Mouse (Mus musculus): ENCODE data around the gene Ncf4. TPM values are rescaled to one million over a fixed set of nuclear protein-coding genes. Genes with fewer than 3 reads are reported as not detected.

The Ncf4 gene
- polyA plus RNA-seq, 1 experiment from 2014 or later: 4.7 TPM

Small RNA genes within 50 kb of the gene (microRNA-seq; reads per million reads assigned to microRNA genes)
- not detected for gene Mir7676-1 (ENCODE audit: insufficient number of aligned reads)

Other genes with a start within 250 kb of the Ncf4 start
- gene Cacng2, start 124.8 kb upstream of the Ncf4 start, polyA plus RNA-seq (2014; fragmentation: Nextera tagmentation; extraction: Ambion mirVana): 0.56 and 0.75 TPM in 2 replicates
- gene Ift27, start 70.7 kb upstream of the Ncf4 start, polyA plus RNA-seq (2014; fragmentation: Nextera tagmentation; extraction: Ambion mirVana): 142 and 145 TPM in 2 replicates
- not detected in 2 replicates for gene Pvalb, start 38.4 kb upstream of the Ncf4 start, polyA plus RNA-seq (2014; fragmentation: Nextera tagmentation; extraction: Ambion mirVana)
- 0.17 and 0.40 TPM in 2 replicates for gene Csf2rb2, start 60.9 kb downstream of the Ncf4 start, polyA plus RNA-seq (2014; fragmentation: Nextera tagmentation; extraction: Ambion mirVana)
- gene Csf2rb, start 81.0 kb downstream of the Ncf4 start, polyA plus RNA-seq (2014; fragmentation: Nextera tagmentation; extraction: Ambion mirVana): 1.7 and 2.2 TPM in 2 replicates
- not detected in 2 replicates for gene Tex33, start 151.1 kb downstream of the Ncf4 start, polyA plus RNA-seq (2014; fragmentation: Nextera tagmentation; extraction: Ambion mirVana)
- gene Tst, start 161.1 kb downstream of the Ncf4 start, polyA plus RNA-seq (2014; fragmentation: Nextera tagmentation; extraction: Ambion mirVana): 10.4 and 11.9 TPM in 2 replicates
- gene Mpst, start 161.6 kb downstream of the Ncf4 start, polyA plus RNA-seq (2014; fragmentation: Nextera tagmentation; extraction: Ambion mirVana): 2.7 and 4.2 TPM in 2 replicates
- gene Kctd17, start 183.8 kb downstream of the Ncf4 start, polyA plus RNA-seq (2014; fragmentation: Nextera tagmentation; extraction: Ambion mirVana): 67.9 and 76.7 TPM in 2 replicates
- 0.31 and 0.79 TPM in 2 replicates for gene Tmprss6, start 223.8 kb downstream of the Ncf4 start, polyA plus RNA-seq (2014; fragmentation: Nextera tagmentation; extraction: Ambion mirVana)

All from forebrain, embryonic 11.5 days (tissue).